Mouse (Mus musculus): ENCODE data around the gene Eprs. TPM values are rescaled to one million over a fixed set of nuclear protein-coding genes. Genes with fewer than 3 reads are reported as not detected.

Eprs gene
- polyA plus RNA-seq, 1 experiment: 61.9 TPM

DNA sequence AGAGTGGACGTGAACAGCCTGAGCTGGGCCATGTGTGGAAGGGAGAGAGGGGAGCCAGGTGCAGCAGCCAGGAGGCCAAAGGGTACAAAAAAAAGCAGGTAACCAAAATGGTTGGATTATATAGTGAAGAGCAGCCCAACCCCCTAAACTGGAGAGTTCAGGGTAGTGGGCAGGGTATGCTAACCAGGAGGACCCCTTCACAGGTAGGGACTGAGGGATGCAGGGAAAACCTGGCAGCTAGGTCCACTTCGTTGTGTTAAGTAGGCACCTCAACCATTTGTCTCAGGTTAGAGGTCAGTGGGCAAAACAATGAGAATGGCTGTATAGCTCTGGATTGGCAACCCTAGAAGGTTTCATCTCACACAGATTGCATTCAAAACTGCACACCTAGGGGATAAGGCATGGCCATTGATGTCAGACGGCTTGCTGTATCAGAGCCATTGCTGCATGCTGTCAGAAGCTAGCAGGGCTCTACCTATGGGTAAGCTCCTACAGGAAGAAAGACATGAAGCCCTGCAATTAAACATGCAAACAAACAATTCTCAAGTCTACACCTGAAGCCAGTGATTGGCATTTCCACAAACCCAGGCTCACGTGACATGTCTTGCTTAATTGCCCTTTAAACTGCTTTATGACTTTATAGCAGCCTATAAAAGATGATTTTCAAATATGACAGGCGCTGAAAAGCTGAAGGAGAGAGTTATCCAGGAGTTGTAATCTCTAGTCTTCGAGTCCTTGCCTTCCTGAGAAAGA lies 68.6 kb downstream of the Eprs start:
- Histone ChIP-seq H3K4me1 (ENCODE audit: control insufficient read depth, insufficient read depth, low read length) (no peaks in the 10 kb centered on the region), H3K4me3 (ENCODE audit: insufficient read depth, low read depth, low read length) (no peak overlapping the region), H3K27ac (ENCODE audit: insufficient read depth, low read depth, low read length) (no peak overlapping the region)
- WGBS: 88% methylated on average over 6 of the region's 6 CpGs
- TF ChIP-seq CTCF (IDR thresholded peaks at IDR 0.05; ENCODE audit: insufficient read depth, low read depth, low read length): no peak
- TF ChIP-seq POLR2A (IDR thresholded peaks at IDR 0.05; ENCODE audit: insufficient read depth, low read depth, low read length): no peak

DNA sequence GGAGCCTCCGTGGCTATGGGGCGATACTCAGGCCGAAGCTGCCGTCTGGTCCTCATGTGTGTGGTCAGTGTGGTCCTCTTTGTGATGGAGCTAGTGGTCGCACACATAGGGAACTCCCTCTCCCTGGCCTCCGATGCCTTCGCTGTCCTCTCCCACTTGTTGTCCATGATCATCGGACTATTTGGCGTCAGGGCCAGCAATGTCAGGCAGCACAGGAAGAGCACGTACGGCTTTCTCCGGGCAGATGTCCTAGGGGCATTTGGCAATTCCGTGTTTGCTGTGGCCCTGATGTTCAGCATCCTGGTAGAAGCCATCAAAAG lies 69.1 kb downstream of the Eprs start:
- WGBS: 88% methylated on average over 13 of the region's 13 CpGs
- no peaks in the 10 kb centered on the region for H3K4me1 ChIP-seq (ENCODE audit: control insufficient read depth, insufficient read depth, low read length)
- TF ChIP-seq POLR2A (IDR thresholded peaks at IDR 0.05; ENCODE audit: insufficient read depth, low read depth, low read length) (no peak), CTCF (IDR thresholded peaks at IDR 0.05; ENCODE audit: insufficient read depth, low read depth, low read length) (no peak)
- H3K4me3 ChIP-seq (ENCODE audit: insufficient read depth, low read depth, low read length): no peak overlapping the region
- H3K27ac ChIP-seq (ENCODE audit: insufficient read depth, low read depth, low read length): no peak overlapping the region

DNA sequence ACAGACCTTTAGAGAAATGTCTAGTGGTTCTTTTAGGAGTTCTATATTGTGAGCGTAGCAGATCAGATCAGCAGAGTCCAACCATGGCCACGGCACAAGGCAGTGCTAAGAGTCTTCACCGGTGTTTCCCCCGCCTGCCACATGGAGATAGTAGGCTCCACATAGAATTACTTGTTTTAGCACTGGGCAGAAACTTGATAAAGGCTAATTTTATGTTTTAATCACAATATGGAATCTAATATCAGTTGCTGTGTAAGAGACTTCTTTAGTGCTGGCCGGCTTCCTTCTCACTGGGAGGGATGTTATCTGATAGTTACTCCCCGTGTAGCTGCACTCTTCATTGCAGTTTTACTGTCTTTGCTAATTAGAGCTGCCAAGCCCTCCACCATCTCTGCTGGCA lies 70.3 kb downstream of the Eprs start:
- no peaks in the 10 kb centered on the region for H3K4me1 ChIP-seq (ENCODE audit: control insufficient read depth, insufficient read depth, low read length)
- WGBS: 77% methylated on average over 6 of the region's 6 CpGs
- H3K27ac ChIP-seq (ENCODE audit: insufficient read depth, low read depth, low read length): no peak overlapping the region

DNA sequence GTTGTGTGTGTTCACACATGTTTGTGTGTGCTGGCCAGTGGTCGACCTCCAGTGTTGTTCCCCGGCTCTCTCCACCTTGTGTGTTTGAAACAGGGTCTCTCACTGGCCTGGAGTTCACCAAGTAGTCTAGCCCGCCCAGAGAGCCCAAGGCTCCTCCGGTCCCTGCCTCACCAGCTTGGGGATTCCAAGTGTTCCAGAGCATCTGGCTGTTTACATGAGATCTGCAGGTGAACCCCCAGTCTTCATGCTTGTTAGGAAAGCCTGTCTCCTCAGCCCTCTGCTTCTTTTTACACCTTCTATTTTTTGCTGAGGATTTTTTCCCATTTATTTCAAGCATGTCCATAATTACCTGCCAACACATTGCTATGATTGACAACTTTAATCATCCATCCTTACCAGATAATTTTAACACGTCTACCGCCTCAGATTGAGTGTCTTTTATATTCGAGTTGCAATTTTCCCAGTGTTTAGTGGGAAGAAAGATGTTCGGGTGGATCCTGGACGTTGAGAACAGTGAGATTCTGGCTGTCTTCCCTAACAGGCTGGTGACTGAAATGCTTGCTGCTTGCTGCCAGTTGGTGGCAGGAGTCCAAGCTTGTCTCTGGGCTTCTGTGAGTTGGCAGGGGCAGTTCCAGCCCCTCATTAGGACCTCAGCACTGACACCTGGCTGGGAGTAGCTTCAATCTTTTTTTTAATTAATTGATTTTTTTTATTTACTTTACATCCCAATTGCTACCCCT lies 76.2 kb downstream of the Eprs start:
- no peak overlapping the region for H3K27ac ChIP-seq (ENCODE audit: insufficient read depth, low read depth, low read length)
- WGBS: 47% methylated on average over 9 of the region's 9 CpGs

More for the DNA sequence above, 70.3 kb downstream of the Eprs start:
- TF ChIP-seq CTCF (IDR thresholded peaks at IDR 0.05; ENCODE audit: insufficient read depth, low read depth, low read length) (no peak), POLR2A (IDR thresholded peaks at IDR 0.05; ENCODE audit: insufficient read depth, low read depth, low read length) (no peak)
- H3K4me3 ChIP-seq (ENCODE audit: insufficient read depth, low read depth, low read length): no peak overlapping the region

GRCm38 (mm10) chr1:185441703-185442472 lies 79.0 kb downstream of the Eprs start:
- 41% methylated on average over 18 of the region's 18 CpGs for WGBS
- peaks cover 7% of the 10 kb centered on the region; the same call in 1 of the 2 replicates for H3K4me1 ChIP-seq (ENCODE audit: control insufficient read depth, insufficient read depth, low read length)
- no peak overlapping the region for H3K4me3 ChIP-seq (ENCODE audit: insufficient read depth, low read depth, low read length)
- H3K27ac ChIP-seq (ENCODE audit: insufficient read depth, low read depth, low read length): no peak overlapping the region
- TF ChIP-seq CTCF (IDR thresholded peaks at IDR 0.05; ENCODE audit: insufficient read depth, low read depth, low read length) (no peak), POLR2A (IDR thresholded peaks at IDR 0.05; ENCODE audit: insufficient read depth, low read depth, low read length) (no peak)

More for the DNA sequence above, 76.2 kb downstream of the Eprs start:
- H3K4me1 ChIP-seq (ENCODE audit: control insufficient read depth, insufficient read depth, low read length): peaks cover 7% of the 10 kb centered on the region; the same call in 1 of the 2 replicates
- no peak overlapping the region for H3K4me3 ChIP-seq (ENCODE audit: insufficient read depth, low read depth, low read length)
- TF ChIP-seq CTCF (IDR thresholded peaks at IDR 0.05; ENCODE audit: insufficient read depth, low read depth, low read length) (no peak), POLR2A (IDR thresholded peaks at IDR 0.05; ENCODE audit: insufficient read depth, low read depth, low read length) (no peak)

DNA sequence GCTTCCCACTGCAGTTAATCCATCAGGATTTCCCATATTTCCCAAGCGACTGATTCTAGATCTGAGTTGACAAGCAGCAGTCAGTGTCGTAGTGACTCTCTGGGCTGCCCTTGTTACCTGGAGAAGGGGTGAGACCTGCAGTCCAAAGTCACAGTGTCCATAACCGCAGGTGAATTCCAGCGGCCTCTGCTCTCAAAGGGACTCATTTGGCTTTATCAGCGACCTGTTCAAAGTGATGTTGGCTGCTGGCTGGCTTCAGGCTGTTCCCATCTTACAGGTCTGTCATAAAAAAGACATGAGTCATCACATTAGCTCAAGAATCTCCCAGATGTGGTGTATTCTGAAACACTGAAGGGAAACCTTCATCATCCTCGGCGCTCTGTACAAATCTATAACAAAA lies 86.1 kb downstream of the Eprs start:
- no peak overlapping the region for H3K4me3 ChIP-seq (ENCODE audit: insufficient read depth, low read depth, low read length)
- no peaks in the 10 kb centered on the region for H3K4me1 ChIP-seq (ENCODE audit: control insufficient read depth, insufficient read depth, low read length)
- no peak overlapping the region for H3K27ac ChIP-seq (ENCODE audit: insufficient read depth, low read depth, low read length)
- 96% methylated on average over 7 of the region's 7 CpGs for WGBS
- no peak for TF ChIP-seq POLR2A (IDR thresholded peaks at IDR 0.05; ENCODE audit: insufficient read depth, low read depth, low read length)
- TF ChIP-seq CTCF (IDR thresholded peaks at IDR 0.05; ENCODE audit: insufficient read depth, low read depth, low read length): no peak

- Histone ChIP-seq H3K4me3 (ENCODE audit: insufficient read depth, low read depth, low read length) (no peak overlapping the region), H3K4me1 (ENCODE audit: control insufficient read depth, insufficient read depth, low read length) (peaks cover 4% of the 10 kb centered on the region), H3K27ac (ENCODE audit: insufficient read depth, low read depth, low read length) (no peak overlapping the region)
- TF ChIP-seq POLR2A (IDR thresholded peaks at IDR 0.05; ENCODE audit: insufficient read depth, low read depth, low read length): no peak
- WGBS: 75% methylated on average over 2 of the region's 2 CpGs
These were observed 86.9 kb downstream of the Eprs start for GRCm38 (mm10) chr1:185449727-185450126.

DNA sequence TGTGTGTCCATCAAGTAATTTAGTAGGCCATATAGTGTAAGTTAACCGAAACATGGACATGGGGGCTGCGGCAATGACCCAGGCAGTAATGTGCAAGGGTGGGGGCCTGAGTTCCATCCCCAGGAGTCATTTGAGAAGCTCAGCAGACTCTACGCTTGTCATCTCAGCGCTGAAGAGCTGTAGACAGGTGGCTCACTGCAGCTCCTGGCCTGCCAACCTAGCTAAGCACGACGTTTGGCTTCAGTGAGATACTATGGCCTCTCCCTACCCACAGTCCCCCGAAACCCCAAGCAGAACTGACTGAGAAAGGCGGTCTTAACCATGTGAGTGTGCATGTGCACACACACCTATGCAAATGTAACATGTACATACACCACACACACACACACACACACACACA lies 88.2 kb downstream of the Eprs start:
- H3K4me1 ChIP-seq (ENCODE audit: control insufficient read depth, insufficient read depth, low read length): peaks cover 13% of the 10 kb centered on the region
- no peak overlapping the region for H3K4me3 ChIP-seq (ENCODE audit: insufficient read depth, low read depth, low read length)
- TF ChIP-seq POLR2A (IDR thresholded peaks at IDR 0.05; ENCODE audit: insufficient read depth, low read depth, low read length) (no peak), CTCF (IDR thresholded peaks at IDR 0.05; ENCODE audit: insufficient read depth, low read depth, low read length) (no peak)
- no peak overlapping the region for H3K27ac ChIP-seq (ENCODE audit: insufficient read depth, low read depth, low read length)
- 91% methylated on average over 8 of the region's 8 CpGs for WGBS

GRCm38 (mm10) chr1:185451495-185451894 lies 88.7 kb downstream of the Eprs start:
- Histone ChIP-seq H3K4me3 (ENCODE audit: insufficient read depth, low read depth, low read length) (no peak overlapping the region), H3K4me1 (ENCODE audit: control insufficient read depth, insufficient read depth, low read length) (peaks cover 13% of the 10 kb centered on the region), H3K27ac (ENCODE audit: insufficient read depth, low read depth, low read length) (no peak overlapping the region)
- 97% methylated on average over 3 of the region's 3 CpGs for WGBS
- no peak for TF ChIP-seq CTCF (IDR thresholded peaks at IDR 0.05; ENCODE audit: insufficient read depth, low read depth, low read length)
- TF ChIP-seq POLR2A (IDR thresholded peaks at IDR 0.05; ENCODE audit: insufficient read depth, low read depth, low read length): no peak

Data from olfactory bulb, adult 2 months (tissue).